Mouse (Mus musculus): Measurements from ENCODE around the gene Pdia4.

DNA sequence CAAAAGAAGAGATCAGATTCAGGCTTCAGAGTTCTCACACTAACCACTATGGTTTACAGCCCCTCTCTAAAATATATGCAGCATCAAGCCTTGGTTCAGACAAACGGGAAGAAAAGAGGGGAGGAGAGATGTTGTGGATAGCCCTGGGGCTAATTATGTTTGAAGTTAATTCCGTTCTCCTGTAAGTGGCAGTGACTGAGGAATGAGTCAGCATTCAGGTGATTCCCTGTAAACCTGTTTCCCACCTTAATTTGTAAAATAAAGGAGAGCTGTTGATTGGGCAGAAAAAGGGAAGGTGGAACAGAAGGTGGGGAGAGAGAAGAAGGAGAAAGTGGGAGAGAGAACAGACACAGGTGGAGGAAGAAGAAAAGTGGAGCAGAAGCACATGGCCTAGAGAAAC lies 11.0 kb upstream of the Pdia4 start:
- TF ChIP-seq FOSL1 (IDR thresholded peaks at IDR 0.05; ENCODE audit: insufficient read depth, low read length, poor library complexity, severe bottlenecking) (no peak), MAX (IDR thresholded peaks at IDR 0.05) (no peak)
